Mouse (Mus musculus) cortical plate, adult 2 months (tissue): ENCODE results near the gene Rims3.

Experiments
- CTCF ChIP-seq: fragments of 200-500 bp; IDR thresholded peaks from 2 replicates; pipeline ENCODE4 v1.5.1; 2011; ENCODE audit warnings: mild to moderate bottlenecking, control low read depth, low read length; ENCODE audit not compliant: insufficient read depth; ENCODE audit errors: extremely low read depth
- POLR2A ChIP-seq: fragments of 200-500 bp; IDR thresholded peaks from 2 replicates; pipeline ENCODE4 v1.6.1; 2011; ENCODE audit warnings: mild to moderate bottlenecking, low read length, control low read depth; ENCODE audit not compliant: insufficient read depth; ENCODE audit errors: extremely low read depth

- TF ChIP-seq CTCF (no peak), POLR2A (no peak)
Observed at GRCm38 (mm10) chr4:120878728-120879127, 24.1 kb downstream of the Rims3 start.
